Mouse (Mus musculus) G1E (cell line): ENCODE data around the gene Pdpn. TPM values are rescaled to one million over a fixed set of nuclear protein-coding genes. Genes with fewer than 3 reads are reported as not detected.
"Not testable (repeated sequence)": the region's sequence is repeated elsewhere in the genome, so short reads cannot be mapped to it uniquely, and the experiment has no call there.

Experiments
- ATAC-seq: 2 replicates; pipeline ENCODE4 v1.8.0; 2016; ENCODE audit warnings: mild to moderate bottlenecking; ENCODE audit not compliant: insufficient number of reproducible peaks, poor library complexity, low FRiP score, severe bottlenecking; ENCODE audit errors: extremely low read depth
- DNase-seq: peaks from one replicate; pipeline ENCODE4 v3.0.0; 2012; ENCODE audit warnings: low spot score
- H3K27me3 ChIP-seq: 2 replicates; pipeline ENCODE4 v1.6.1; 2012; ENCODE audit warnings: mild to moderate bottlenecking, low read length, inconsistent platforms; ENCODE audit not compliant: insufficient read depth
- H3K36me3 ChIP-seq: replicated peaks from 2 replicates; pipeline ENCODE3; 2012; ENCODE audit warnings: mild to moderate bottlenecking, inconsistent platforms
- H3K4me1 ChIP-seq: 2 replicates; pipeline ENCODE4 v1.6.1; 2012; ENCODE audit warnings: low read depth, low read length, inconsistent platforms, mixed read lengths; ENCODE audit not compliant: insufficient read depth
- H3K4me3 ChIP-seq: 2 replicates; pipeline ENCODE4 v1.5.1; 2012; ENCODE audit warnings: low read depth, mild to moderate bottlenecking, inconsistent platforms, low read length, moderate library complexity, mixed read lengths
- H3K9me3 ChIP-seq: replicated peaks from 2 replicates; pipeline ENCODE4 v1.6.1; 2012; ENCODE audit warnings: inconsistent platforms
- CTCF ChIP-seq: IDR thresholded peaks from 2 replicates; pipeline ENCODE4 v1.5.1; 2012; ENCODE audit warnings: low read depth, low read length, inconsistent platforms, mixed read lengths
- GATA1 ChIP-seq: IDR thresholded peaks from 2 replicates; pipeline ENCODE4 v1.6.1; 2012; ENCODE audit warnings: borderline replicate concordance, low read length, inconsistent platforms, mixed read lengths
- GATA2 ChIP-seq: IDR thresholded peaks from 2 replicates; pipeline ENCODE4 v1.6.1; 2012; ENCODE audit warnings: low read depth, low read length, inconsistent platforms, borderline replicate concordance
- POLR2AphosphoS5 ChIP-seq: IDR thresholded peaks from 2 replicates; pipeline ENCODE4 v1.6.1; 2012; ENCODE audit warnings: low read depth, low read length, inconsistent platforms; ENCODE audit not compliant: insufficient replicate concordance
- TAL1 ChIP-seq: conservative IDR thresholded peaks from 2 replicates; pipeline ENCODE4 v1.6.1; 2012; ENCODE audit warnings: low read depth, low read length, inconsistent platforms, mixed read lengths
- polyA plus RNA-seq: library from polyadenylated mRNA; stranded (reverse); fragments of >175 nt; gene quantifications from 2 replicates; pipeline ENCODE4 v1.2.3, GENCODE M21; 2012
- total RNA-seq, 2 experiments: library from RNA; stranded (forward) in 1 of 2; stranded (reverse) in 1 of 2; fragments of 200-1000 nt in 1 of 2; fragments of >200 nt in 1 of 2; fragmentation: Nextera tagmentation in 1 of 2; gene quantifications; 2 replicates each; pipeline ENCODE4 v1.2.3; 2014 to 2017

Pdpn gene
- total RNA-seq (2014; fragmentation: Nextera tagmentation) (not detected in 2 replicates), total RNA-seq (2017) (0.05 TPM in 1 of 2 replicates, not detected in the other), polyA plus RNA-seq (not detected in 2 replicates)

GRCm38 (mm10) chr4:143299325-143300070 lies at the start of gene Pdpn:
TSS of gene Pdpn (minus strand) at chr4:143299564.
- ATAC-seq = no peak
- no peak within 1 kb of the TSS; the same call in 1 of the 2 replicates for H3K4me3 ChIP-seq
- H3K36me3 ChIP-seq = no peaks in the 10 kb centered on the region
- no peaks in the 10 kb centered on the region for H3K4me1 ChIP-seq
- no peaks in the 10 kb centered on the region for H3K27me3 ChIP-seq
- DNase-seq = no peak
- H3K9me3 ChIP-seq = peaks cover 69% of the 10 kb centered on the region
- TF ChIP-seq GATA1 = no peak
- TF ChIP-seq POLR2AphosphoS5 = no peak
- no peak for TF ChIP-seq GATA2
- no peak for TF ChIP-seq CTCF
- TF ChIP-seq TAL1 = no peak

GRCm38 (mm10) chr4:143348678-143349077 lies 49.3 kb upstream of the Pdpn start:
- TF ChIP-seq GATA1 = no peak
- no peak for TF ChIP-seq CTCF
- no peak for TF ChIP-seq POLR2AphosphoS5
- no peak for TF ChIP-seq TAL1
- TF ChIP-seq GATA2 = no peak
- Histone ChIP-seq H3K27me3 (no peaks in the 10 kb centered on the region), H3K36me3 (no peaks in the 10 kb centered on the region), H3K4me1 (no peaks in the 10 kb centered on the region), H3K4me3 (no peak overlapping the region), H3K9me3 (peaks cover 65% of the 10 kb centered on the region)
- ATAC-seq (no peak), DNase-seq (no peak)

GRCm38 (mm10) chr4:143345491-143345890 lies 46.1 kb upstream of the Pdpn start:
- H3K4me1 ChIP-seq, H3K4me3 ChIP-seq, H3K27me3 ChIP-seq, H3K36me3 ChIP-seq, DNase-seq, ATAC-seq: not testable (repeated sequence)
- H3K9me3 ChIP-seq = peaks cover 64% of the 10 kb centered on the region

- no peak overlapping the region for H3K4me3 ChIP-seq
- H3K4me1 ChIP-seq = no peaks in the 10 kb centered on the region
- H3K27me3 ChIP-seq = no peaks in the 10 kb centered on the region
- TF ChIP-seq GATA2 (no peak), TAL1 (no peak), GATA1 (no peak), POLR2AphosphoS5 (no peak), CTCF (no peak)
- no peaks in the 10 kb centered on the region for H3K36me3 ChIP-seq
- peaks cover 60% of the 10 kb centered on the region for H3K9me3 ChIP-seq
- DNase-seq (no peak), ATAC-seq (no peak)
Measured at GRCm38 (mm10) chr4:143341470-143341869, 42.1 kb upstream of the Pdpn start.

GRCm38 (mm10) chr4:143339808-143340207 lies 40.4 kb upstream of the Pdpn start:
- no peak for ATAC-seq
- Histone ChIP-seq H3K4me1 (no peaks in the 10 kb centered on the region), H3K4me3 (no peak overlapping the region), H3K27me3 (no peaks in the 10 kb centered on the region), H3K36me3 (no peaks in the 10 kb centered on the region), H3K9me3 (peaks cover 59% of the 10 kb centered on the region)
- no peak for TF ChIP-seq POLR2AphosphoS5
- no peak for TF ChIP-seq GATA1
- TF ChIP-seq TAL1 = no peak
- TF ChIP-seq GATA2 = no peak
- TF ChIP-seq CTCF = no peak
- no peak for DNase-seq

GRCm38 (mm10) chr4:143336096-143336495 lies 36.7 kb upstream of the Pdpn start:
- DNase-seq = no peak
- TF ChIP-seq POLR2AphosphoS5 (no peak), GATA2 (no peak), GATA1 (no peak), CTCF (no peak), TAL1 (no peak)
- no peaks in the 10 kb centered on the region for H3K36me3 ChIP-seq
- no peak overlapping the region for H3K4me3 ChIP-seq
- no peaks in the 10 kb centered on the region for H3K27me3 ChIP-seq
- peaks cover 54% of the 10 kb centered on the region for H3K9me3 ChIP-seq
- no peak for ATAC-seq
- no peaks in the 10 kb centered on the region for H3K4me1 ChIP-seq
